Mouse (Mus musculus) G1E (cell line): Measurements from ENCODE around the gene Gnaq. TPM values are rescaled to one million over a fixed set of nuclear protein-coding genes. Genes with fewer than 3 reads are reported as not detected.

ENCODE experiments used
- ATAC-seq: 2 replicates; pipeline ENCODE4 v1.8.0; 2016; ENCODE audit warnings: mild to moderate bottlenecking; ENCODE audit not compliant: insufficient number of reproducible peaks, poor library complexity, low FRiP score, severe bottlenecking; ENCODE audit errors: extremely low read depth
- DNase-seq: peaks from one replicate; pipeline ENCODE4 v3.0.0; 2012; ENCODE audit warnings: low spot score
- H3K27me3 ChIP-seq: 2 replicates; pipeline ENCODE4 v1.6.1; 2012; ENCODE audit warnings: mild to moderate bottlenecking, low read length, inconsistent platforms; ENCODE audit not compliant: insufficient read depth
- H3K36me3 ChIP-seq: replicated peaks from 2 replicates; pipeline ENCODE3; 2012; ENCODE audit warnings: mild to moderate bottlenecking, inconsistent platforms
- H3K4me1 ChIP-seq: 2 replicates; pipeline ENCODE4 v1.6.1; 2012; ENCODE audit warnings: low read depth, low read length, inconsistent platforms, mixed read lengths; ENCODE audit not compliant: insufficient read depth
- H3K4me3 ChIP-seq: 2 replicates; pipeline ENCODE4 v1.5.1; 2012; ENCODE audit warnings: low read depth, mild to moderate bottlenecking, inconsistent platforms, low read length, moderate library complexity, mixed read lengths
- H3K9me3 ChIP-seq: replicated peaks from 2 replicates; pipeline ENCODE4 v1.6.1; 2012; ENCODE audit warnings: inconsistent platforms
- CTCF ChIP-seq: IDR thresholded peaks from 2 replicates; pipeline ENCODE4 v1.5.1; 2012; ENCODE audit warnings: low read depth, low read length, inconsistent platforms, mixed read lengths
- GATA1 ChIP-seq: IDR thresholded peaks from 2 replicates; pipeline ENCODE4 v1.6.1; 2012; ENCODE audit warnings: borderline replicate concordance, low read length, inconsistent platforms, mixed read lengths
- GATA2 ChIP-seq: IDR thresholded peaks from 2 replicates; pipeline ENCODE4 v1.6.1; 2012; ENCODE audit warnings: low read depth, low read length, inconsistent platforms, borderline replicate concordance
- POLR2AphosphoS5 ChIP-seq: IDR thresholded peaks from 2 replicates; pipeline ENCODE4 v1.6.1; 2012; ENCODE audit warnings: low read depth, low read length, inconsistent platforms; ENCODE audit not compliant: insufficient replicate concordance
- TAL1 ChIP-seq: conservative IDR thresholded peaks from 2 replicates; pipeline ENCODE4 v1.6.1; 2012; ENCODE audit warnings: low read depth, low read length, inconsistent platforms, mixed read lengths
- polyA plus RNA-seq: library from polyadenylated mRNA; stranded (reverse); fragments of >175 nt; gene quantifications from 2 replicates; pipeline ENCODE4 v1.2.3, GENCODE M21; 2012
- total RNA-seq, 2 experiments: library from RNA; stranded (forward) in 1 of 2; stranded (reverse) in 1 of 2; fragments of 200-1000 nt in 1 of 2; fragments of >200 nt in 1 of 2; fragmentation: Nextera tagmentation in 1 of 2; gene quantifications; 2 replicates each; pipeline ENCODE4 v1.2.3; 2014 to 2017

Gnaq gene
- total and polyA plus RNA-seq, 3 experiments: 0.93 TPM; not detected in 2

DNA sequence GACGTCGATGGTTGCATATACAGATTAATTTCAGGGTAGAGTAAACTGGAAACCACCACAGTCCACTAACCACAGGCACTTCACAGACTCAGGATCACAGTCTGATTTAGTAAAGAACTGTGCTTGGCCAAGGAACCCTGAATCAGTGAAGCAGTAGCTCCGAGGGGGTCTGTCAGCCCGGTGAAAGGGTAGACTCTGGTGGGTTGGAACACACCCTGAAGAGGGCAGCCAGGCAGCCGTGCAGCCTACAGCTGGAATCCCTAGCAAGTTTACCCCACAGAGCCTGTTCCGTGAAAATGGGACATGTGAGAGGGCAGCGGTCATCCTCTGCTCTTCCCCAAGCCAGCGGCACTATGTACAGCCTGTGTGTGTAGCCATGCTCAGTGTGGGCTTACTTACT, 103.0 kb downstream of the Gnaq start:
- TF ChIP-seq GATA2 (no peak), GATA1 (no peak), TAL1 (no peak), CTCF (no peak)
- no peaks in the 10 kb centered on the region for H3K9me3 ChIP-seq
- no peaks in the 10 kb centered on the region for H3K36me3 ChIP-seq
- H3K4me1 ChIP-seq: no peaks in the 10 kb centered on the region
- no peaks in the 10 kb centered on the region; the same call in 1 of the 2 replicates for H3K27me3 ChIP-seq
- ATAC-seq (no peak), DNase-seq (no peak)
- no peak overlapping the region for H3K4me3 ChIP-seq

DNA sequence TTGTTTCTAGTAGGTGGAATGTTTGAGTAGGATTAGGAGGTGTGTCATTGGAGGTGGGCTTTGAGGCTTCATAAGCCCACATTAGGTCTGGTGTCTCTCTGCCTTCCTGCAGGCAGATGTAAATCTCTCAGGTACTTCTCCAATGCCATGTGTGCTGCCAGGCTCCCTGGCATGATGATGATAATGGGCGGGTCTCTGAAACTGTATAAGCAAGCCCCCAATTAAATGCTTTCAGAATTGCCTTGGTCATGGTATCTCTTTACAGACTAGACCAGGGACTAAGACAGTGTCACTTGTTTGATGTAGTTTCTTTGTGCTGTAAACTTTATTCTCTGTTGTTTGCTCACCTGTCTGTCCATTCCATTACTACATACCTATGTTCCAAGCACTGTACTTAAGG, 104.4 kb downstream of the Gnaq start:
- H3K36me3 ChIP-seq: no peaks in the 10 kb centered on the region
- ATAC-seq (no peak), DNase-seq (no peak)
- TF ChIP-seq CTCF (no peak), POLR2AphosphoS5 (no peak), GATA1 (no peak), GATA2 (no peak), TAL1 (no peak)
- no peak overlapping the region for H3K4me3 ChIP-seq
- H3K27me3 ChIP-seq: no peaks in the 10 kb centered on the region; the same call in 1 of the 2 replicates
- H3K9me3 ChIP-seq: no peaks in the 10 kb centered on the region
- no peaks in the 10 kb centered on the region for H3K4me1 ChIP-seq

DNA sequence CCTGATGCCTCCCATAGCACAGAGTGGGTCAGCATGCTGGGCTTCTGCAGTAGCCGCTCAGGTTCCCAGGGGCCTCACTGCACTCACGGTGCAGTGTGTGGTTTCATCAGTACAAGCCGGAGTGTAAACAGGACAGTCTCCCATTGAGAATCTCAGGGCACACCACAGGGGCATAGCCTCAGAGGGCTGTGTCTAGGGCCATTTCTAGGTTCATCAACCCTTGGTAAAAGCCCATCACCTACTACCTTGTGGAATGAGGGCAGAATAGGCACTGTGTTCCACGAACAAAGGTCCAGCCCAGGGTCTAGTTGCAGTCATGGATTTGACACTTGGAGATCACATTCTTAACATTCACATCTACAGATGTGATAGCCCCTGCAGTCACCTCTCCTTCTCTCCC, 105.4 kb downstream of the Gnaq start:
- H3K9me3 ChIP-seq: no peaks in the 10 kb centered on the region
- no peak for TF ChIP-seq GATA1
- TF ChIP-seq TAL1: no peak
- TF ChIP-seq GATA2: no peak
- TF ChIP-seq CTCF: no peak
- TF ChIP-seq POLR2AphosphoS5: no peak
- H3K27me3 ChIP-seq: no peaks in the 10 kb centered on the region; the same call in 1 of the 2 replicates
- no peaks in the 10 kb centered on the region for H3K4me1 ChIP-seq
- no peak for ATAC-seq
- no peaks in the 10 kb centered on the region for H3K36me3 ChIP-seq
- no peak for DNase-seq
- H3K4me3 ChIP-seq: no peak overlapping the region

DNA sequence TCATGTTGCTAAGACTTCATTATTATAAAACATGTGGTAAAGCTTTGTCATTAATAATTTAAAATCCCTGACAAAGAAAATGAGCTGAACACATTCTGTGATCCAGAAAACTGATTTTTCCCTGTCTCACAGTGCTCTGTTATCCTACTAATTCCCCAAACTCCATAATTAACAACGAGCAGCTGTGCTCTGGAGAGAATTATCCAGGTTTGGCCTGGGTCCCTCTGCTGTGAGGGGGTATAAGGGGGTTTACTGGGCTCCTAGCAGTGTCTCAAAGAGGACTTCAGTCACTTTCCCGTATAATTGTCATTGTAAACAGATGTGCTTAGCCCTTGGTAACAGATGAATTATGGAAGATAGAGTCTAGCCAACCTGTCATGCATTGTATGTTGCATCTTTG, 105.9 kb downstream of the Gnaq start:
- DNase-seq: no peak
- no peaks in the 10 kb centered on the region; the same call in 1 of the 2 replicates for H3K27me3 ChIP-seq
- no peaks in the 10 kb centered on the region for H3K4me1 ChIP-seq
- no peak for ATAC-seq
- H3K9me3 ChIP-seq: no peaks in the 10 kb centered on the region
- no peak overlapping the region for H3K4me3 ChIP-seq
- TF ChIP-seq GATA2 (no peak), POLR2AphosphoS5 (no peak), TAL1 (no peak), GATA1 (no peak), CTCF (no peak)
- no peaks in the 10 kb centered on the region for H3K36me3 ChIP-seq

DNA sequence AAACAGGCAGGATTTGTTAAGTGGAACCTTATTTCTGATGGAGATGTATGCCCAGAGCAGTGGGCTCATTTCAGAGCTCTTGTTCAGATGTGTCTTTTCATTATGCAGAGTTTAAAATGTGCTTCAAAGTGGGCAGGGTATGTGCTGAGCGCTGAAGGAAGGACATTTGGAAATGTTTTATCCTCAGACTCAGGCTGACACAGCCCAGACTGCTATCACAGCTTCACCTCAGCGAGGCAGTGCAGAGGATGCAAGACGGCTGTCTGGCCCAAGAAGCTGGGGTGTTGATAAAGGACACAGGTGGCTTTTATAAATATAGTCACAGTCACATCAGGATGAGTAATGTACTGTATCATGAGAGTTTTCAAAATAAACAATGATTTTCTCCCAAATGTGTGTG, 110.1 kb downstream of the Gnaq start:
- no peaks in the 10 kb centered on the region; the same call in 1 of the 2 replicates for H3K27me3 ChIP-seq

DNA sequence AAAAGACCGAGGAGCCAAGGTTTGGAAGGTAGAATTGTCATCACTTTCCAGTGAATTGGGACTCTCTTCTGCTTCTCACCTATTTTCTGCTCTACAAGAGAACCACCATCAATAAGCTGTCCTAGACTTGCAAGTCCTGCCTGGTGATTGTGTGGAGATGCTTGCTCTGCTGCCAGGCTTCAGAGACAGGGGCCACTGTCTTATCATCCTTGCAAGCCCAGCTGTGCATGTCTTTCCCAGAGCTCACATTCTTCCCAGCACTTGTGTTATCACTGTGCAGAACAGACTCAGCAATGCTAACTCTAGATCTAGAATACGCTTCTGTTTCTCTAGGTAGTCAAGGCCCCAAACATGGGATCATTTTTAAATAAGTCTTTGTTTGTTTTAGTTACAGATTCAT, 116.4 kb downstream of the Gnaq start:
- no peak for ATAC-seq
- no peak overlapping the region for H3K4me3 ChIP-seq
- no peaks in the 10 kb centered on the region for H3K27me3 ChIP-seq
- DNase-seq: no peak
- no peaks in the 10 kb centered on the region for H3K36me3 ChIP-seq
- TF ChIP-seq GATA2: no peak
- TF ChIP-seq TAL1: no peak
- no peak for TF ChIP-seq GATA1
- no peak for TF ChIP-seq CTCF
- no peaks in the 10 kb centered on the region for H3K4me1 ChIP-seq
- H3K9me3 ChIP-seq: no peaks in the 10 kb centered on the region

More for the DNA sequence above, 110.1 kb downstream of the Gnaq start:
- TF ChIP-seq GATA2 (no peak), POLR2AphosphoS5 (no peak), GATA1 (no peak)
- Histone ChIP-seq H3K4me1 (no peaks in the 10 kb centered on the region), H3K9me3 (no peaks in the 10 kb centered on the region), H3K4me3 (no peak overlapping the region), H3K36me3 (no peaks in the 10 kb centered on the region)
- ATAC-seq: no peak
- no peak for DNase-seq

DNA sequence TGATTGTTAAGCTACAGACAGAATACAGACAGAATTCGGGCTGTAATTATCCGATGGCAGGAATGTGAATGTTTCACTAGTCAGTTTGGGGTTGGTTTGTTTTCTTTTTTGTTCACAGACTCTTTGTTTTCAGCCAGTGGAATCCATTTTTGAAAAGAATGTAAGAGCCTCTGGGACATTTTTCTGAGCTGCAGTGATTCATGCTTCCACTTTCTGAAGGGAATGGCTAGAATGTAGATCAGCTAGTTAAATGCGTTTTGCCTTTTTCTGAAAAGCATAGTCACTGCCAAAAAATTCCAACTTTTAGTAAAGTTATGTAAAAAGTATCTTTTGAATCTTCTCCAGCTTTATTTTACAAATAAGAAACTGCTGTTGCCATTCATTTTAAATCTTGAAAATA, 118.3 kb downstream of the Gnaq start:
- TF ChIP-seq POLR2AphosphoS5 (no peak), CTCF (no peak), GATA1 (no peak), GATA2 (no peak), TAL1 (no peak)
- H3K4me3 ChIP-seq: no peak overlapping the region
- DNase-seq (no peak), ATAC-seq (no peak)
- peaks cover 4% of the 10 kb centered on the region; the same call in 1 of the 2 replicates for H3K27me3 ChIP-seq
- H3K9me3 ChIP-seq: no peaks in the 10 kb centered on the region
- no peaks in the 10 kb centered on the region for H3K4me1 ChIP-seq
- H3K36me3 ChIP-seq: no peaks in the 10 kb centered on the region
